Mouse (Mus musculus) G1E (cell line): Measurements from ENCODE around the gene Olfr155.

Experiments used
- CTCF ChIP-seq: IDR thresholded peaks from 2 replicates; pipeline ENCODE4 v1.5.1; 2012; ENCODE audit warnings: low read depth, low read length, inconsistent platforms, mixed read lengths
- GATA1 ChIP-seq: IDR thresholded peaks from 2 replicates; pipeline ENCODE4 v1.6.1; 2012; ENCODE audit warnings: borderline replicate concordance, low read length, inconsistent platforms, mixed read lengths

- TF ChIP-seq GATA1 (no peak), CTCF (no peak)
These were observed 28.3 kb upstream of the Olfr155 start for GRCm38 (mm10) chr4:43822896-43823550.
